Mouse (Mus musculus): ENCODE results near the gene Serpina3g. TPM values are rescaled to one million over a fixed set of nuclear protein-coding genes. Genes with fewer than 3 reads are reported as not detected.

Gene Serpina3g
- polyA plus RNA-seq (2014; fragmentation: Nextera tagmentation; extraction: Ambion mirVana), result 0.33 and 1.3 TPM in 2 replicates

GRCm38 (mm10) chr12:104235915-104236314, at the start of gene Serpina3g:
Gene Serpina3g, plus strand, starts transcription at chr12:104236245.
- Histone ChIP-seq H3K9me3 (ENCODE audit: control insufficient read depth, low read length) (no peaks in the 10 kb centered on the region), H3K4me2 (ENCODE audit: low read depth) (no peak within 1 kb of the TSS), H3K27me3 (ENCODE audit: control insufficient read depth, insufficient read depth, low read length) (no peaks in the 10 kb centered on the region), H3K36me3 (ENCODE audit: control insufficient read depth, insufficient read depth, low read length) (no peaks in the 10 kb centered on the region), H3K9ac (ENCODE audit: low read length) (no peak within 1 kb of the TSS), H3K4me1 (ENCODE audit: control insufficient read depth, insufficient read depth, low read length) (no peaks in the 10 kb centered on the region), H3K27ac (ENCODE audit: low read depth, low read length) (no peak within 1 kb of the TSS), H3K4me3 (ENCODE audit: low read depth, low read length) (no peak within 1 kb of the TSS)
- DNase-seq (ENCODE audit: low spot score) (no peak), ATAC-seq (ENCODE audit: insufficient read depth, low FRiP score, low TSS enrichment) (no peak)
- 70% methylated on average over 5 of the region's 5 CpGs for WGBS

GRCm38 (mm10) chr12:104189246-104189645, 46.8 kb upstream of the Serpina3g start:
- Histone ChIP-seq H3K9ac (ENCODE audit: low read length) (no peak overlapping the region), H3K4me3 (ENCODE audit: low read depth, low read length) (no peak overlapping the region), H3K27ac (ENCODE audit: low read depth, low read length) (no peak overlapping the region), H3K9me3 (ENCODE audit: control insufficient read depth, low read length) (no peaks in the 10 kb centered on the region), H3K4me1 (ENCODE audit: control insufficient read depth, insufficient read depth, low read length) (no peaks in the 10 kb centered on the region), H3K36me3 (ENCODE audit: control insufficient read depth, insufficient read depth, low read length) (no peaks in the 10 kb centered on the region), H3K4me2 (ENCODE audit: low read depth) (no peak overlapping the region), H3K27me3 (ENCODE audit: control insufficient read depth, insufficient read depth, low read length) (no peaks in the 10 kb centered on the region)
- ATAC-seq (ENCODE audit: insufficient read depth, low FRiP score, low TSS enrichment) (no peak), DNase-seq (ENCODE audit: low spot score) (no peak)
- WGBS, result 84% methylated on average over 2 of the region's 2 CpGs

GRCm38 (mm10) chr12:104190852-104191251, 45.2 kb upstream of the Serpina3g start:
- no peaks in the 10 kb centered on the region for H3K9me3 ChIP-seq (ENCODE audit: control insufficient read depth, low read length)
- no peak for DNase-seq (ENCODE audit: low spot score)
- no peak overlapping the region for H3K27ac ChIP-seq (ENCODE audit: low read depth, low read length)
- no peak overlapping the region for H3K4me3 ChIP-seq (ENCODE audit: low read depth, low read length)
- no peaks in the 10 kb centered on the region for H3K4me1 ChIP-seq (ENCODE audit: control insufficient read depth, insufficient read depth, low read length)
- H3K27me3 ChIP-seq (ENCODE audit: control insufficient read depth, insufficient read depth, low read length), result no peaks in the 10 kb centered on the region
- H3K4me2 ChIP-seq (ENCODE audit: low read depth), result no peak overlapping the region
- H3K9ac ChIP-seq (ENCODE audit: low read length), result no peak overlapping the region
- ATAC-seq (ENCODE audit: insufficient read depth, low FRiP score, low TSS enrichment), result no peak
- H3K36me3 ChIP-seq (ENCODE audit: control insufficient read depth, insufficient read depth, low read length), result no peaks in the 10 kb centered on the region

GRCm38 (mm10) chr12:104209149-104209548, 26.9 kb upstream of the Serpina3g start:
- H3K27me3 ChIP-seq (ENCODE audit: control insufficient read depth, insufficient read depth, low read length), result no peaks in the 10 kb centered on the region
- no peaks in the 10 kb centered on the region for H3K36me3 ChIP-seq (ENCODE audit: control insufficient read depth, insufficient read depth, low read length)
- ATAC-seq (ENCODE audit: insufficient read depth, low FRiP score, low TSS enrichment), result no peak

GRCm38 (mm10) chr12:104209802-104210201, 26.2 kb upstream of the Serpina3g start:
- H3K27me3 ChIP-seq (ENCODE audit: control insufficient read depth, insufficient read depth, low read length), result no peaks in the 10 kb centered on the region
- no peak overlapping the region for H3K4me3 ChIP-seq (ENCODE audit: low read depth, low read length)
- ATAC-seq (ENCODE audit: insufficient read depth, low FRiP score, low TSS enrichment) (no peak), DNase-seq (ENCODE audit: low spot score) (no peak)
- H3K9me3 ChIP-seq (ENCODE audit: control insufficient read depth, low read length), result no peaks in the 10 kb centered on the region
- no peak overlapping the region for H3K4me2 ChIP-seq (ENCODE audit: low read depth)
- H3K9ac ChIP-seq (ENCODE audit: low read length), result no peak overlapping the region
- H3K36me3 ChIP-seq (ENCODE audit: control insufficient read depth, insufficient read depth, low read length), result no peaks in the 10 kb centered on the region
- WGBS, result 100% methylated on average over 2 of the region's 2 CpGs
- no peaks in the 10 kb centered on the region for H3K4me1 ChIP-seq (ENCODE audit: control insufficient read depth, insufficient read depth, low read length)
- H3K27ac ChIP-seq (ENCODE audit: low read depth, low read length), result no peak overlapping the region

More at GRCm38 (mm10) chr12:104209149-104209548, 26.9 kb upstream of the Serpina3g start:
- Histone ChIP-seq H3K4me3 (ENCODE audit: low read depth, low read length) (no peak overlapping the region), H3K9ac (ENCODE audit: low read length) (no peak overlapping the region), H3K9me3 (ENCODE audit: control insufficient read depth, low read length) (no peaks in the 10 kb centered on the region), H3K4me2 (ENCODE audit: low read depth) (no peak overlapping the region), H3K4me1 (ENCODE audit: control insufficient read depth, insufficient read depth, low read length) (no peaks in the 10 kb centered on the region), H3K27ac (ENCODE audit: low read depth, low read length) (no peak overlapping the region)
- WGBS, result 82% methylated on average over 4 of the region's 4 CpGs
- DNase-seq (ENCODE audit: low spot score), result no peak

- Histone ChIP-seq H3K4me2 (ENCODE audit: low read depth) (no peak overlapping the region), H3K27ac (ENCODE audit: low read depth, low read length) (no peak overlapping the region), H3K4me3 (ENCODE audit: low read depth, low read length) (no peak overlapping the region), H3K36me3 (ENCODE audit: control insufficient read depth, insufficient read depth, low read length) (no peaks in the 10 kb centered on the region), H3K27me3 (ENCODE audit: control insufficient read depth, insufficient read depth, low read length) (no peaks in the 10 kb centered on the region), H3K9ac (ENCODE audit: low read length) (no peak overlapping the region), H3K9me3 (ENCODE audit: control insufficient read depth, low read length) (no peaks in the 10 kb centered on the region), H3K4me1 (ENCODE audit: control insufficient read depth, insufficient read depth, low read length) (no peaks in the 10 kb centered on the region)
- 73% methylated on average over 2 of the region's 2 CpGs for WGBS
- ATAC-seq (ENCODE audit: insufficient read depth, low FRiP score, low TSS enrichment), result no peak
- no peak for DNase-seq (ENCODE audit: low spot score)
Observed at GRCm38 (mm10) chr12:104213689-104214444, 22.2 kb upstream of the Serpina3g start.

- Histone ChIP-seq H3K4me2 (ENCODE audit: low read depth) (no peak within 1 kb of the TSS), H3K9ac (ENCODE audit: low read length) (no peak within 1 kb of the TSS), H3K27me3 (ENCODE audit: control insufficient read depth, insufficient read depth, low read length) (no peaks in the 10 kb centered on the region), H3K27ac (ENCODE audit: low read depth, low read length) (no peak within 1 kb of the TSS), H3K4me3 (ENCODE audit: low read depth, low read length) (no peak within 1 kb of the TSS), H3K4me1 (ENCODE audit: control insufficient read depth, insufficient read depth, low read length) (no peaks in the 10 kb centered on the region), H3K9me3 (ENCODE audit: control insufficient read depth, low read length) (no peaks in the 10 kb centered on the region), H3K36me3 (ENCODE audit: control insufficient read depth, insufficient read depth, low read length) (no peaks in the 10 kb centered on the region)
- 80% methylated on average over 1 of the region's 1 CpGs for WGBS
- DNase-seq (ENCODE audit: low spot score), result no peak
- no peak for ATAC-seq (ENCODE audit: insufficient read depth, low FRiP score, low TSS enrichment)
Observed at GRCm38 (mm10) chr12:104214445-104214753, 21.6 kb upstream of the Serpina3g start, which contains the start of gene Serpina3f. Gene Serpina3f, plus strand, starts transcription at chr12:104214544.

GRCm38 (mm10) chr12:104215249-104215648, 20.8 kb upstream of the Serpina3g start:
- H3K27me3 ChIP-seq (ENCODE audit: control insufficient read depth, insufficient read depth, low read length), result no peaks in the 10 kb centered on the region
- H3K4me3 ChIP-seq (ENCODE audit: low read depth, low read length), result no peak overlapping the region
- no peaks in the 10 kb centered on the region for H3K36me3 ChIP-seq (ENCODE audit: control insufficient read depth, insufficient read depth, low read length)
- H3K4me1 ChIP-seq (ENCODE audit: control insufficient read depth, insufficient read depth, low read length), result no peaks in the 10 kb centered on the region
- H3K27ac ChIP-seq (ENCODE audit: low read depth, low read length), result no peak overlapping the region
- H3K4me2 ChIP-seq (ENCODE audit: low read depth), result no peak overlapping the region
- H3K9me3 ChIP-seq (ENCODE audit: control insufficient read depth, low read length), result no peaks in the 10 kb centered on the region
- DNase-seq (ENCODE audit: low spot score) (no peak), ATAC-seq (ENCODE audit: insufficient read depth, low FRiP score, low TSS enrichment) (no peak)
- no peak overlapping the region for H3K9ac ChIP-seq (ENCODE audit: low read length)
- WGBS, result 88% methylated on average over 1 of the region's 1 CpGs

GRCm38 (mm10) chr12:104221616-104222015, 14.4 kb upstream of the Serpina3g start:
- Histone ChIP-seq H3K4me1 (ENCODE audit: control insufficient read depth, insufficient read depth, low read length) (no peaks in the 10 kb centered on the region), H3K4me3 (ENCODE audit: low read depth, low read length) (no peak overlapping the region), H3K27me3 (ENCODE audit: control insufficient read depth, insufficient read depth, low read length) (no peaks in the 10 kb centered on the region), H3K27ac (ENCODE audit: low read depth, low read length) (no peak overlapping the region), H3K4me2 (ENCODE audit: low read depth) (no peak overlapping the region), H3K9ac (ENCODE audit: low read length) (no peak overlapping the region), H3K36me3 (ENCODE audit: control insufficient read depth, insufficient read depth, low read length) (no peaks in the 10 kb centered on the region), H3K9me3 (ENCODE audit: control insufficient read depth, low read length) (no peaks in the 10 kb centered on the region)
- ATAC-seq (ENCODE audit: insufficient read depth, low FRiP score, low TSS enrichment) (no peak), DNase-seq (ENCODE audit: low spot score) (no peak)
- WGBS, result 69% methylated on average over 1 of the region's 1 CpGs

All from neural tube, embryonic 11.5 days (tissue).